Mouse (Mus musculus) hindbrain, embryonic 11.5 days (tissue): ENCODE results near the gene Ankfn1. TPM values are rescaled to one million over a fixed set of nuclear protein-coding genes. Genes with fewer than 3 reads are reported as not detected.

Experiments
- ATAC-seq: fragments of 200-750 bp; cut with Nextera tagmentation; 2 replicates; pipeline ENCODE4 v1.8.0; 2017; ENCODE audit warnings: mild to moderate bottlenecking, moderate TSS enrichment, moderate library complexity; ENCODE audit not compliant: low FRiP score
- DNase-seq: peaks from one replicate; pipeline ENCODE4 v3.0.0-alpha.2; 2015; ENCODE audit warnings: low spot score
- H3K27ac ChIP-seq: fragments of 300-500 bp; sonication (generic); 2 replicates; pipeline ENCODE4 v1.5.1; 2014; ENCODE audit warnings: mild to moderate bottlenecking, low read depth, low read length
- H3K27me3 ChIP-seq: fragments of 300-500 bp; sonication (generic); 2 replicates; pipeline ENCODE4 v1.6.1; 2014; ENCODE audit warnings: mild to moderate bottlenecking, low read length, moderate library complexity, mixed read lengths; ENCODE audit not compliant: control insufficient read depth, insufficient read depth
- H3K36me3 ChIP-seq: fragments of 300-500 bp; sonication (generic); 2 replicates; pipeline ENCODE4 v1.6.1; 2014; ENCODE audit warnings: mild to moderate bottlenecking, low read length, moderate library complexity, mixed read lengths; ENCODE audit not compliant: control insufficient read depth, insufficient read depth
- H3K4me1 ChIP-seq: fragments of 300-500 bp; sonication (generic); replicated peaks from 2 replicates; pipeline ENCODE4 v1.6.1; 2014; ENCODE audit warnings: low read length, mixed read lengths; ENCODE audit not compliant: control insufficient read depth, insufficient read depth
- H3K4me2 ChIP-seq: fragments of 300-500 bp; sonication (generic); replicated peaks from 2 replicates; pipeline ENCODE4 v1.6.1; 2014; ENCODE audit warnings: mild to moderate bottlenecking, low read depth, low read length
- H3K4me3 ChIP-seq: fragments of 300-500 bp; sonication (generic); 2 replicates; pipeline ENCODE4 v1.5.1; 2014; ENCODE audit warnings: low read depth, low read length
- H3K9ac ChIP-seq: fragments of 300-500 bp; sonication (generic); 2 replicates; pipeline ENCODE4 v1.6.1; 2014; ENCODE audit warnings: low read depth, low read length
- H3K9me3 ChIP-seq: fragments of 300-500 bp; sonication (generic); 2 replicates; pipeline ENCODE4 v1.6.1; 2016; ENCODE audit warnings: low read length; ENCODE audit not compliant: control insufficient read depth
- WGBS: fragments of 180-500 bp; shearing (Covaris S2); extraction: QIAGEN DNeasy Blood & Tissue Kit; methylation state at CpG from one replicate; pipeline ENCODE4 v1.1.7; 2014; 5-methylcytosine and 5-hydroxymethylcytosine counted together
- polyA plus RNA-seq: library from polyadenylated mRNA; unstranded; fragments of >200 nt; fragmentation: Nextera tagmentation; extraction: Ambion mirVana; gene quantifications from 2 replicates; pipeline ENCODE4 v1.2.1, GENCODE M21; 2014

The Ankfn1 gene
- polyA plus RNA-seq, 1 experiment from 2014 or later, result 2.1 TPM

DNA sequence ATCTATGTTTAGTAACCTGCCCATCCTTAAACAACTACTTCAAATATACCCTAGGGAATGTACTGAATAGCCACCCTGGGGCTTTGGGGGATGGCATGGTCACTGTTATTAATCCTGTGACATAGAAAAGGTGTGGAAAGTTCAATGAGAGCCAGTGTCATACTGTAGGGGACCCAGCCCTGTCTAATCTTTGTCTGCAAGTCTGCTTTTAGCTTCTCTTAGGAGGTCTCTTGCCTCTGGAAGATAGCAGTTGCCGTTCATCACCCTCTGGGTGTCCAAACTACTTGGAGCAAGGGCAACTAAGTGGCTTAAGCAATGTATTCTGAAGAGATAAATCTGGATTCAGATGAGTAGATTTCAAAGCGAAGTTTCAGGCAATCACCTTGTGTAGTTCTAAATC lies 357.6 kb downstream of the Ankfn1 start:
- Histone ChIP-seq H3K36me3 (no peaks in the 10 kb centered on the region), H3K9ac (no peak overlapping the region), H3K27me3 (no peaks in the 10 kb centered on the region), H3K27ac (no peak overlapping the region), H3K4me3 (no peak overlapping the region), H3K4me2 (no peak overlapping the region), H3K9me3 (no peaks in the 10 kb centered on the region), H3K4me1 (no peaks in the 10 kb centered on the region)
- ATAC-seq (no peak), DNase-seq (no peak)
- WGBS, result 91% methylated on average over 2 of the region's 2 CpGs

GRCm38 (mm10) chr11:89418644-89419043 lies 358.8 kb downstream of the Ankfn1 start:
- H3K9me3 ChIP-seq, result no peaks in the 10 kb centered on the region
- no peak overlapping the region for H3K4me3 ChIP-seq
- H3K9ac ChIP-seq, result no peak overlapping the region
- DNase-seq, result no peak
- no peaks in the 10 kb centered on the region for H3K4me1 ChIP-seq
- no peaks in the 10 kb centered on the region for H3K27me3 ChIP-seq
- WGBS, result 76% methylated on average over 12 of the region's 12 CpGs
- H3K4me2 ChIP-seq, result no peak overlapping the region
- H3K36me3 ChIP-seq, result no peaks in the 10 kb centered on the region
- ATAC-seq, result no peak
- no peak overlapping the region for H3K27ac ChIP-seq

DNA sequence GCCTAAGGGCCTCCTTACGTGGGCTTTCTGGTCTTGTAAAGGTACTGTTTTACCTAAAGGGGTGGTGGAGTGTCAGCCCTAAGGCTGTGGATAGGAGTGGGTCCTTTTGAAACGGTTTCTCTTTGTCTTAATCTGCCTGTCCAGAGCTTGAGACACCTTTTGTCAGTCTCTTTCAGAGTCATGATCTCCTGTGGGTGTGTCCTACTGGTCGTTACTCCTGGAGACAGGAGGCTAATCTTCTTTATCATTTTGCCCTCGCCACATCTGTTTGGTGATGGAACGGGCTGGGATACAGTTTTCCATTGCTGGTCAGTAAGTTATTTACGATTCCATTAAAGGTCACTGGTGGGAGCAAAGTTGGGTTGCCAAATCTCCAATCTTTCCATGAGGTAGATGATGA lies 360.7 kb downstream of the Ankfn1 start:
- no peaks in the 10 kb centered on the region for H3K27me3 ChIP-seq
- H3K36me3 ChIP-seq, result no peaks in the 10 kb centered on the region
- ATAC-seq, result no peak
- no peaks in the 10 kb centered on the region for H3K4me1 ChIP-seq
- H3K27ac ChIP-seq, result no peak overlapping the region
- DNase-seq, result no peak
- no peak overlapping the region for H3K4me3 ChIP-seq
- no peak overlapping the region for H3K9ac ChIP-seq
- no peaks in the 10 kb centered on the region for H3K9me3 ChIP-seq
- WGBS, result 78% methylated on average over 6 of the region's 6 CpGs
- no peak overlapping the region for H3K4me2 ChIP-seq

GRCm38 (mm10) chr11:89408774-89409173 lies 368.7 kb downstream of the Ankfn1 start:
- Histone ChIP-seq H3K9ac (no peak overlapping the region), H3K36me3 (no peaks in the 10 kb centered on the region)
- DNase-seq, result no peak

GRCm38 (mm10) chr11:89404489-89404888 lies 373.0 kb downstream of the Ankfn1 start:
- Histone ChIP-seq H3K4me2 (no peak overlapping the region), H3K27ac (no peak overlapping the region), H3K4me3 (no peak overlapping the region), H3K9me3 (no peaks in the 10 kb centered on the region), H3K9ac (no peak overlapping the region), H3K27me3 (no peaks in the 10 kb centered on the region), H3K4me1 (no peaks in the 10 kb centered on the region), H3K36me3 (no peaks in the 10 kb centered on the region)
- WGBS, result 89% methylated on average over 1 of the region's 1 CpGs
- DNase-seq (no peak), ATAC-seq (no peak)

More at GRCm38 (mm10) chr11:89408774-89409173, 368.7 kb downstream of the Ankfn1 start:
- H3K4me3 ChIP-seq, result no peak overlapping the region
- H3K4me1 ChIP-seq, result no peaks in the 10 kb centered on the region
- no peak for ATAC-seq
- no peak overlapping the region for H3K4me2 ChIP-seq
- H3K9me3 ChIP-seq, result no peaks in the 10 kb centered on the region
- no peaks in the 10 kb centered on the region for H3K27me3 ChIP-seq
- WGBS, result 92% methylated on average over 6 of the region's 6 CpGs
- H3K27ac ChIP-seq, result no peak overlapping the region

DNA sequence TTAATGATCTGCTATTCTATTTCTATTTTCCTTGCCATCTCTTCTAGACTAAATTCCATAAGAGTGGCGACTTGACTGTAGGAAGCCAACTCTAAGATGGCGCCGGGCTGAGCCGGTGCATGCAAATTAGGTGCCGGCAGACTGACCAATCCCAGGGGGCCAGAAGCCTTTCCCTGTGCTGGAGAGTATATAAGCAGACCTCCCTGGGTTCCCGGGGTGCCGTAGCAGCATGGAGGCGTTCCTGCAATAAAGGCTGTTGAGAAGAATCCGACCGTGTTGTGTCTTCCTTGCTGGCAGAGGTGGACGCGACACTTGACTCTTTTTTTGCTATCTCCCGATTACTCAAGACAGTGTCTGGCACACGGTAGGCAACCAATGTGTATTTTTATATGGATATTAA lies 374.0 kb downstream of the Ankfn1 start:
- WGBS, result 93% methylated on average over 14 of the region's 14 CpGs
- no peak for DNase-seq

DNA sequence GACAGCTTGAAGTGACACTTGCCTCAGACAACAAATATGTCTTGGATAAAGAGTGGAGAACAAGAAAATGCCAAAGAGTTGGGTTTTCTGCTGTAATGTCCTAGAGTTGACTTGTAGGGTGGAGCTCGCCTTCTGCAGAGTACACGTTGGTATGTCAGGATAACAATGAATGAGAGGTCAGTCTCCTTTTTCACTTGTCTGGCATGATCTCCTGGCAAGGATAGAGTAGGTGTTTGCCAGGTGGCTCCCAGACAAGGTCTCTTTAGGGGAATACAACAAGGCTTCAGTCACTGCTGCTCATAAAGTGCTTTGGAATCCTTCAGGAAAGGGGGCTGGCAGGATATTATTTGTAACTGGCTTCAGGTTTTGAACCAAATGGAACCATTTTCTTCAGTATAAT lies 388.6 kb downstream of the Ankfn1 start:
- H3K9ac ChIP-seq, result no peak overlapping the region
- H3K27me3 ChIP-seq, result no peaks in the 10 kb centered on the region
- H3K36me3 ChIP-seq, result no peaks in the 10 kb centered on the region
- no peaks in the 10 kb centered on the region for H3K4me1 ChIP-seq
- H3K9me3 ChIP-seq, result no peaks in the 10 kb centered on the region
- no peak for ATAC-seq
- H3K4me3 ChIP-seq, result no peak overlapping the region
- no peak for DNase-seq
- H3K27ac ChIP-seq, result no peak overlapping the region
- 89% methylated on average over 2 of the region's 2 CpGs for WGBS
- no peak overlapping the region for H3K4me2 ChIP-seq

More for the DNA sequence above, 374.0 kb downstream of the Ankfn1 start:
- Histone ChIP-seq H3K9ac (no peak overlapping the region), H3K4me2 (no peak overlapping the region), H3K4me1 (no peaks in the 10 kb centered on the region), H3K27me3 (no peaks in the 10 kb centered on the region), H3K9me3 (no peaks in the 10 kb centered on the region), H3K36me3 (no peaks in the 10 kb centered on the region), H3K27ac (no peak overlapping the region), H3K4me3 (no peak overlapping the region)
- no peak for ATAC-seq

DNA sequence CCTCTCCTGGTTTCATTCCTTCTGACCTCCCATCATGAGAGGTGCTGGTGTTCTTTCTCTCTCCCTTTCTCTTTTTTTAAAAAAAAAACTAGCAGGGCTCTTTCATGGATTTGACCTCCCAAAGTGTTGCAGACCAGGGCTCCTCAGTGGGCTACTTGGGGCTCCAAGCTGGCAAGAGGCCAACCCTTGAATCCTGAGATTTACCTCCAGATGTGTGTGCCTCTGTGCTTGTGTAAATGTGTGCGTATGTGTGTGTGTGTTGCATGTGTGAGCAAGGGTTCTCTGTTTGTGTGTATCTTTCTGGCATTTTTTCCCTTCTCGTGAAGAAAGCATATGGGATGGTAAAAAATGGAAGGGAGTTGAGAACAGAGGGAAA lies 394.8 kb downstream of the Ankfn1 start:
- H3K27ac ChIP-seq, result 0 out of 2 replicates have a peak overlapping the region, but pooled peaks have one; percentile 27
- no peaks in the 10 kb centered on the region for H3K4me1 ChIP-seq
- DNase-seq (peak; percentile 6), ATAC-seq (no peak)
- H3K4me2 ChIP-seq, result no peak overlapping the region
- no peak overlapping the region for H3K4me3 ChIP-seq
- 90% methylated on average over 2 of the region's 2 CpGs for WGBS
- H3K9ac ChIP-seq, result no peak overlapping the region
- H3K9me3 ChIP-seq, result no peaks in the 10 kb centered on the region
- no peaks in the 10 kb centered on the region for H3K27me3 ChIP-seq
- H3K36me3 ChIP-seq, result no peaks in the 10 kb centered on the region

DNA sequence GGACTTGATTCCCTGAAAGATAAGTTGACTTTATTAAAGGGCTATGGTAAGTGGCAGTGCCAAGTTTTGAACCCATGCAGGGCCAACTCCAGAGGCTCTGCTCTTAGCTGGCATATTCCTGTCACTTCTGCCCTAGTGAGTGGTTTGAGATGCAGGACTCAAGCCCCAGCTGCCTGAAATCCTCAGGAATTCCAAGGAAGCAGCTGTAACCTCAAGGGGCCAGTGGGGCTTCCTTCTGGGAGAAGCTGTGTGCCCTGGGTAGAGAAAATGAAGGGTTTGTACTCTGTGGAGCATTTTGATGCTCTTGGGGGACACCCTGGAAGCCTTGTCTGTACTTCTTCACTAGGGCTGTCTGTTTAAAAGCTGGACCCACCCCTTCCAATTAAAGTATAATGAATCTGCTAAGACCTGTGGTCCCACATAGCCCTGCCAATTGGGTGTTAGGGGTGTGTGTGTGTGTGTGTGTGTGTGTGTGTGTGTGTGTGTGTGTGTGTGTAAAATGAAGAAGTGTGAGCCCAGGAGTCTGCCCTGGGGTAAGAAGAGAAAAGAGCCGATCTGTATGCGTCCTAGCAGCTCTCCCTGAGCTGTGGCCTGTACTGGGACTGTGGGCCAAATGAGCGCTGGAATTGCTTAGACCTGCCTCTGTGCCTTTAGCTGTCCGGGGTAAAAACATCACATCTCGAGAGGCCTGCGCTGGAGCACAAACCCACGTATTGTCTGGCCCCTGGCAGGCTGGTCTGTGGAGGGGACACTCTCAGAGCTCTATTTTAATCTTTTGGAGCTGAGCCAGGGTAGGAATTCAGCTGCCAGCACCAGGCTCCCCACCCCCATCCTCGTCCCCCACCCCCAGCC lies 395.4 kb downstream of the Ankfn1 start:
- 43% methylated on average over 8 of the region's 8 CpGs for whole genome bisulfite sequencing
- H3K9me3 ChIP-seq, result no peaks in the 10 kb centered on the region
- H3K27ac ChIP-seq, result peak overlapping the region; percentile 54
- DNase-seq, result peak; percentile 22
- H3K4me3 ChIP-seq, result no peak overlapping the region
- peak; percentile 70 for ATAC-seq
- H3K4me1 ChIP-seq, result no peaks in the 10 kb centered on the region
- H3K9ac ChIP-seq, result 0 out of 2 replicates have a peak overlapping the region, but pooled peaks have one; percentile 7
- H3K27me3 ChIP-seq, result no peaks in the 10 kb centered on the region
- H3K36me3 ChIP-seq, result no peaks in the 10 kb centered on the region
- H3K4me2 ChIP-seq, result no peak overlapping the region
